Mouse (Mus musculus) bone marrow macrophage, adult 2 months (primary cell): ENCODE measurements around the gene Irf2bp1. TPM values are rescaled to one million over a fixed set of nuclear protein-coding genes. Genes with fewer than 3 reads are reported as not detected.

ENCODE experiments used
- H3K27ac ChIP-seq: 2 replicates; pipeline ENCODE4 v1.5.1; 2012; ENCODE audit warnings: low read depth, low read length; ENCODE audit not compliant: insufficient read depth
- H3K4me1 ChIP-seq: 2 replicates; pipeline ENCODE4 v1.6.1; 2012; ENCODE audit warnings: low read length; ENCODE audit not compliant: control insufficient read depth, insufficient read depth
- H3K4me3 ChIP-seq: 2 replicates; pipeline ENCODE4 v1.5.1; 2012; ENCODE audit warnings: mild to moderate bottlenecking, low read length, moderate library complexity; ENCODE audit not compliant: insufficient read depth
- CTCF ChIP-seq: IDR thresholded peaks from 2 replicates; pipeline ENCODE4 v1.5.1; 2012; ENCODE audit warnings: low read depth, mild to moderate bottlenecking, low read length, moderate library complexity
- POLR2A ChIP-seq: IDR thresholded peaks from 2 replicates; pipeline ENCODE4 v1.6.1; 2012; ENCODE audit warnings: mild to moderate bottlenecking, low read depth, low read length, borderline replicate concordance
- polyA plus RNA-seq: library from polyadenylated mRNA; stranded (reverse); fragments of >200 nt; gene quantifications from 2 replicates; pipeline ENCODE4 v1.2.4, GENCODE M21; 2012; ENCODE audit not compliant: missing spikeins, insufficient read depth, insufficient read length

Irf2bp1 gene
- polyA plus RNA-seq, 1 experiment = 17.5 TPM

- Histone ChIP-seq H3K27ac (no peak overlapping the region), H3K4me3 (no peak overlapping the region), H3K4me1 (peaks cover 7% of the 10 kb centered on the region; the same call in 1 of the 2 replicates)
- TF ChIP-seq POLR2A (no peak), CTCF (no peak)
These were observed 10.8 kb upstream of the Irf2bp1 start for GRCm38 (mm10) chr7:18993036-18993435.

DNA sequence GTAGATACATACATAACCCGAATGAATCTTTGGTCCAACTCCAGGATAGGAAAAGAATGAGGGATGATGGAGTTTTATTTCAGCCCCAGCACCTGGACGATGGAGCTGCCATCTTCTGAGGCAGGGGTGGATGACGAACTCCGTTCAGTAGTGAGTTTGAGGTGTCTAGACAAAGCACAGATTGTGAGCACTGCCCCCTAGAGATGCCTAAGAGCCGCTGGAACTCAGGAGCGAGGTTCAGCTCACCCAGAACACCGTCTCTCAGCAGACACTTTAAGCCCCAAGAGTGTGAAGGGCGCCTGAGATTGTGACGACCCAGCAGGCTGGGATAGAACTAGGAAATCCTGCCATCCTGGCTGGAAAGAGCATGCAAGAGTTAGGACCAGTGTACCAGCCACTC is 5.0 kb upstream of the Irf2bp1 start:
- H3K4me3 ChIP-seq = no peak overlapping the region
- no peak overlapping the region for H3K27ac ChIP-seq
- H3K4me1 ChIP-seq = peaks cover 7% of the 10 kb centered on the region
- TF ChIP-seq CTCF (no peak), POLR2A (no peak)

- TF ChIP-seq POLR2A = no peak
- no peak for TF ChIP-seq CTCF
- Histone ChIP-seq H3K4me1 (peaks cover 10% of the 10 kb centered on the region), H3K4me3 (peak overlapping the region; percentile 65), H3K27ac (peak overlapping the region; percentile 28)
These were observed 3.4 kb upstream of the Irf2bp1 start for GRCm38 (mm10) chr7:19000421-19000820.

DNA sequence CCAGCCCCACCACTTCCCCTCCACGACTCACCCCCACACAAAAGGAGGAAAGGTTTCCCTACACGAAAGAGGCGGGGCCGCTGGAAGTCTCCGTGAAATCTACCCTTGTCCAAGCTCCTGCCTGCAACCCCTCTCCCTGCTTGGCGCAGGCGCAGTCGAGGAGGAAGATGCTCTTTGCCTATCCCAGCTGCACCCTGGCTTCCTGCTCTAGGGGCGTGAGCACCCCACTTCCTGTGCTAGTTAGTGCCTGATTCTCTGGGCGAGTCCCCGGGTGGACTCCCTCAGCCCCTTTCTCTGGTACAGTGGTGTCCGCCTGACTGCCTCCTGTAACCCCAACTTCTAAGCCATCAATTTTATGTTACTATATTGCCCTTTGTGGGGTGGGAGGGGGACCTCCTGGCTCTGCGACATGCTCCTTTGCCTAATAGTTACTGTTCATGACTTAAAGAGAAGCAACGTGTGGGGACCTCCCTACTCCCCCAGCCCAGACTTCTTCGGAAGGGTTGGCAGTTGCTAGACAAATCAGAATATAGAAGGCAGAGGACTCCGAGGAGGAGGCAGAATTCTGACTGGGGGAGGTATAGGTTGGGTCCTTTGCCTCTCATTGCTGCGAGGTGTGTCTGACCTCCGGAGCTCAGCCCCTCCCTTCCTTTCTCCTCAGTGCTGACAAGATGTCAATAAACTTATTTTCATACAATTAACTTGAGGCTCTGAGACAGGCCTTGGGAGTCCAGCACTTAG is 2.6 kb upstream of the Irf2bp1 start:
- H3K4me1 ChIP-seq = peaks cover 10% of the 10 kb centered on the region
- H3K4me3 ChIP-seq = peak overlapping the region; percentile 65
- peak overlapping the region; percentile 59 for H3K27ac ChIP-seq
- TF ChIP-seq CTCF (no peak), POLR2A (no peak)

- H3K4me1 ChIP-seq = peaks cover 10% of the 10 kb centered on the region
- H3K27ac ChIP-seq = peak overlapping the region; percentile 59
- TF ChIP-seq POLR2A (no peak), CTCF (no peak)
- peak overlapping the region; percentile 65 for H3K4me3 ChIP-seq
These were observed 2.1 kb upstream of the Irf2bp1 start for GRCm38 (mm10) chr7:19001807-19002085.

DNA sequence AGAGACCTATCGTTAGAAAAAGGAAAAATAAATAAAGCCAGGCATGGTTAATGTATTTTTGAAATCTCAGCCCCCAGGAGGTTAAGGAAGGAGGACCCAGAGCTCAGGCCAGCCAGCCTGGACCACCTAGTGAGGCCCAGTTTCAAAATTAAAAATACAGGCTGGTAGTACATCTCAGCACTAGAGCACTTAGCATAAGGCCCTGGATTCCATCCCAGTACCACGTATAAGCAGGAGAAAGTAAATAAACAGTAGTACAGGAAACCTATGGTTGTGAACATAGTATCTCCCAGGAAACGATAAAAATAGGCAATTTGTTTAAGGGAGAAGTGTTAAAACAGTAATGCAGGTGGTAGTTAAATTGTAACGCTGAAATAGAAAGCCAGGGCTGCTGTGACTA is 1.7 kb upstream of the Irf2bp1 start:
- Histone ChIP-seq H3K4me3 (peak overlapping the region; percentile 55), H3K27ac (peak overlapping the region; percentile 59; the same call in 1 of the 2 replicates), H3K4me1 (peaks cover 10% of the 10 kb centered on the region)
- TF ChIP-seq POLR2A = no peak
- TF ChIP-seq CTCF = no peak

- TF ChIP-seq POLR2A (no peak), CTCF (no peak)
- Histone ChIP-seq H3K4me1 (peaks cover 10% of the 10 kb centered on the region), H3K4me3 (peak overlapping the region; percentile 55), H3K27ac (peak overlapping the region; percentile 61)
These were observed 871 bp upstream of the Irf2bp1 start for GRCm38 (mm10) chr7:19002848-19003498.

DNA sequence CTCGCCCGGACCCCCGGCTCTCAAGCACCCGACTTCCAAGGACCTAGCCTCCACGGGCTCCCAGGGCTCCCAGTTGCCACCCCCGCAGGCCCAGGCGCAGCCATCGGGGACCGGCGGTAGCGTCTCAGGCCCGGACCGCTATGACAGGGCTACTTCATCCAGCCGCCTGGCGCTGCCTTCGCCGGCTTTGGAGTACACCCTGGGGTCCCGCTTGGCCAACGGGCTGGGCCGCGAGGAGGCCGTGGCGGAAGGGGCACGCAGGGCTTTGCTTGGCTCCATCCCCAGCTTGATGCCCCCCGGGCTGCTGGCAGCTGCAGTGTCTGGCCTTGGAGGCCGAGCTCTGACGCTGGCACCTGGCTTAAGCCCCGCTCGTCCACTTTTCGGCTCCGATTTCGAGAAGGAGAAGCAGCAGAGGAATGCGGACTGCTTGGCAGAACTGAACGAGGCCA is 811 bp downstream of the Irf2bp1 start:
- TF ChIP-seq POLR2A (no peak), CTCF (no peak)
- Histone ChIP-seq H3K27ac (no peak overlapping the region), H3K4me3 (peak overlapping the region; percentile 86), H3K4me1 (peaks cover 10% of the 10 kb centered on the region)

- H3K4me3 ChIP-seq = peak overlapping the region; percentile 86; the same call in 1 of the 2 replicates
- TF ChIP-seq POLR2A = no peak
- no peak for TF ChIP-seq CTCF
- no peak overlapping the region for H3K27ac ChIP-seq
- H3K4me1 ChIP-seq = peaks cover 10% of the 10 kb centered on the region
These were observed 1.7 kb downstream of the Irf2bp1 start for GRCm38 (mm10) chr7:19005417-19006121.

DNA sequence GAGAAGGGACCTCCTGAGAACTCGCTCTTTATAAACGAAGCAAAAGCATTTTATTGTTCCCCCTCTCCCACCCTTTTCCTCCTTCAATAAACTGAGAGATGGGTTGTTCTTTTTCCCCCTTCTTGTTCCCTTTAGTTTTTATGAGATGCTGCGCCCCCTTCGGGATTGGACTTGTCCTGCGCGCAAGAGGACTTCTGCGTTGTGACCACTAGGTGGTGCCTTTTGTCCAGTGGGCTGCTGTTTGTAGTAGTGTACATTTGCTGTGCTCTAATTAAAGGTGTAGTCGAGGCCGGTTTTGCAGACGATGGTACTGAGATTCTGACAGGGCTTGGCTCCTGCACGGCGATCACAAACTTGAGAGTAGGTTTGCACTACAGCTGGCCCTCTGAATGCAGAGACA is 2.6 kb downstream of the Irf2bp1 start:
- Histone ChIP-seq H3K4me1 (peaks cover 10% of the 10 kb centered on the region), H3K27ac (no peak overlapping the region), H3K4me3 (no peak overlapping the region)
- TF ChIP-seq POLR2A = no peak
- peak; percentile 99 for TF ChIP-seq CTCF
